Mouse (Mus musculus) neural tube, embryonic 15.5 days (tissue): ENCODE measurements around the gene Abhd4. TPM values are rescaled to one million over a fixed set of nuclear protein-coding genes. Genes with fewer than 3 reads are reported as not detected.

ENCODE experiments used
- ATAC-seq: fragments of 200-750 bp; cut with Nextera tagmentation; 2 replicates; pipeline ENCODE4 v1.8.0; 2017; ENCODE audit warnings: mild to moderate bottlenecking, moderate TSS enrichment, moderate library complexity; ENCODE audit not compliant: low FRiP score
- H3K27ac ChIP-seq: fragments of 300-500 bp; sonication (generic); replicated peaks from 2 replicates; pipeline ENCODE4 v1.5.1; 2015; ENCODE audit warnings: mild to moderate bottlenecking, inconsistent platforms
- H3K27me3 ChIP-seq: fragments of 300-500 bp; sonication (generic); replicated peaks from 2 replicates; pipeline ENCODE4 v1.6.1; 2015; ENCODE audit warnings: inconsistent platforms
- H3K36me3 ChIP-seq: fragments of 300-500 bp; sonication (generic); 2 replicates; pipeline ENCODE4 v1.6.1; 2015; ENCODE audit warnings: inconsistent platforms
- H3K4me1 ChIP-seq: fragments of 300-500 bp; sonication (generic); 2 replicates; pipeline ENCODE4 v1.6.1; 2015; ENCODE audit warnings: inconsistent platforms
- H3K4me2 ChIP-seq: fragments of 300-500 bp; sonication (generic); 2 replicates; pipeline ENCODE4 v1.6.1; 2015; ENCODE audit warnings: inconsistent platforms, mild to moderate bottlenecking, moderate library complexity
- H3K4me3 ChIP-seq: fragments of 300-500 bp; sonication (generic); replicated peaks from 2 replicates; pipeline ENCODE4 v1.5.1; 2015; ENCODE audit warnings: mild to moderate bottlenecking, inconsistent platforms
- H3K9ac ChIP-seq: fragments of 300-500 bp; sonication (generic); replicated peaks from 2 replicates; pipeline ENCODE4 v1.6.1; 2015; ENCODE audit warnings: mild to moderate bottlenecking, inconsistent platforms
- H3K9me3 ChIP-seq: fragments of 300-500 bp; sonication (generic); replicated peaks from 2 replicates; pipeline ENCODE4 v1.6.1; 2016; ENCODE audit warnings: inconsistent platforms
- WGBS: fragments of 180-500 bp; shearing (Covaris S2); methylation state at CpG from one replicate; pipeline ENCODE4 v1.1.7; 2015; ENCODE audit warnings: mixed read lengths; 5-methylcytosine and 5-hydroxymethylcytosine counted together
- polyA plus RNA-seq: library from polyadenylated mRNA; unstranded; fragments of >200 nt; fragmentation: Nextera tagmentation; extraction: Ambion mirVana; gene quantifications from 2 replicates; pipeline ENCODE4 v1.2.1, GENCODE M21; 2015

Gene Abhd4
- polyA plus RNA-seq, 1 experiment from 2014 or later, result 54.0 TPM

- no peak overlapping the region for H3K27ac ChIP-seq
- H3K4me2 ChIP-seq, result peak overlapping the region; percentile 23
- H3K27me3 ChIP-seq, result no peaks in the 10 kb centered on the region
- no peak for ATAC-seq
- H3K9ac ChIP-seq, result no peak overlapping the region
- peaks cover 64% of the 10 kb centered on the region for H3K4me1 ChIP-seq
- peaks cover 12% of the 10 kb centered on the region for H3K36me3 ChIP-seq
- H3K9me3 ChIP-seq, result no peaks in the 10 kb centered on the region
- no peak overlapping the region for H3K4me3 ChIP-seq
- 28% methylated on average over 4 of the region's 4 CpGs for WGBS
These were observed 3.9 kb upstream of the Abhd4 start for GRCm38 (mm10) chr14:54250122-54250521.

GRCm38 (mm10) chr14:54254670-54255202, 748 bp downstream of the Abhd4 start:
- H3K9me3 ChIP-seq, result no peaks in the 10 kb centered on the region
- peaks cover 56% of the 10 kb centered on the region for H3K4me1 ChIP-seq
- 72% methylated on average over 12 of the region's 12 CpGs for WGBS
- ATAC-seq, result no peak
- peak overlapping the region; percentile 66 for H3K4me2 ChIP-seq
- no peaks in the 10 kb centered on the region for H3K36me3 ChIP-seq
- H3K4me3 ChIP-seq, result peak overlapping the region; percentile 79
- no peaks in the 10 kb centered on the region for H3K27me3 ChIP-seq
- H3K27ac ChIP-seq, result no peak overlapping the region
- H3K9ac ChIP-seq, result peak overlapping the region; percentile 77

DNA sequence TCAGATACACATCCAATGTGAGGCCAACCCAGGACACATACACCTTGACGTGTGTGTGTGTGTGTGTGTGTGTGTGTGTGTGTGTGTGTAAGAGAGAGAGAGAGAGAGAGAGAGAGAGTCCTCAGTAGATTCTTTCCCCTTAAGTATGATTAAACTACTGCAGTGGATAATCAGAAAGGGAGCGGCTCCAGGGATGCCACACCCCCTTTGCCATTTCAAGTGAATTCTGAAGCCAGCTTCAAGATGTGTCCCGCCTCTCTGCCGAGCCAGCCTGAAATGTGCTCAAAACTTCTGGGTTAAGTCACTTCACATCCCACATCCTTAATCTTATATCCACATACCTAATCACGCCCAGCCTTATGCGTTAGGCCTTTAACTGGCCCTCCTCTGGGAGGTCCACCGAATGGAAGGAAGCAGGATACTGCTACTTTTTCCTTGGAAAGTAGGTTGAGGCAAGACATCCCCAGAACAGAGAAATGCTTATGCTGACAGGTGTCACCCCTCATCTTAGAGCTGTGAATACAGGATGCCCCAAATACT, 4.2 kb downstream of the Abhd4 start:
- Histone ChIP-seq H3K27me3 (no peaks in the 10 kb centered on the region), H3K9me3 (no peaks in the 10 kb centered on the region), H3K36me3 (peaks cover 8% of the 10 kb centered on the region; the same call in 1 of the 2 replicates), H3K9ac (no peak overlapping the region), H3K27ac (no peak overlapping the region), H3K4me1 (peaks cover 33% of the 10 kb centered on the region), H3K4me3 (no peak overlapping the region; the same call in 1 of the 2 replicates), H3K4me2 (peak overlapping the region; percentile 85)
- no peak for ATAC-seq
- WGBS, result 71% methylated on average over 7 of the region's 7 CpGs

DNA sequence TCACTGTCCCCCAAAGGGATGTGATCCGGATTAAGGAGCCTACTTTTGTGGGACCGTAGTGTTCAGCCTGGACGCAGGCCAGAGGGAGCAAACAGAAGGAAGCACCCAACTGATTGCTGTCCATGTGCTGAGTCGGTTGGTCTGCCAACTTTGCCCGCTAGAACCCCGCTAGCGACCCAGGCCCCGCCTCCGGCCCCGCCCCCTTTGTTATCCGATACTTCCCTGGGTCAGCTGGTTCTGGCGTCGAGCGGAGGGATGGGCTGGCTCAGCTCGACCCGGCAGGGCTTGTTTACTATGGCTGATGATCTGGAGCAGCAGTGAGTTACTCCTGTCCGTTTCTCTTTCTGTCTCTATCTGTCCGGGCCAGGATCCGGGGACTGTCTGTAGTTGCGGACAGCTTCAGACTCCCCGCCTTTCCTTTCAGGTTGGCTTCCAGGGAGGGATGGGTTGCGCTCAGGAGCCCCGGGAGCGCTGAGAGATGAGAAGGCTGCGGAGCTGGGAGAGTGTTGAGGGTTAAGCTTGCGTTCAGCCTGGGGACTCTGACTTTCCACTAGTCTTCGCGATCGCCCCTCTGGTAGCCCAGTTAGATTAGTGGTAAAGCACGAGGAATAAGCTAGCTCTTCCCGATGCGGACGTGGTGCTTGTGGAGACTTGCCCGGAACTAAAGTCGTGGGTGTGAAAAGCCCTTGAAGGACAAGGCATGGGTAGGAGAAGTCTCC, 5.2 kb downstream of the Abhd4 start:
- H3K27me3 ChIP-seq, result no peaks in the 10 kb centered on the region
- peak; percentile 92 for ATAC-seq
- H3K27ac ChIP-seq, result peak overlapping the region; percentile 75
- peaks cover 14% of the 10 kb centered on the region for H3K36me3 ChIP-seq
- H3K4me2 ChIP-seq, result peak overlapping the region; percentile 85
- peak overlapping the region; percentile 62 for H3K4me3 ChIP-seq
- WGBS, result under 1% methylated on average over 35 of the region's 35 CpGs
- H3K4me1 ChIP-seq, result peaks cover 30% of the 10 kb centered on the region
- no peaks in the 10 kb centered on the region for H3K9me3 ChIP-seq
- H3K9ac ChIP-seq, result peak overlapping the region; percentile 66

- H3K9ac ChIP-seq, result peak overlapping the region; percentile 66
- no peak for ATAC-seq
- H3K4me1 ChIP-seq, result peaks cover 24% of the 10 kb centered on the region
- peaks cover 16% of the 10 kb centered on the region for H3K36me3 ChIP-seq
- H3K9me3 ChIP-seq, result no peaks in the 10 kb centered on the region
- 23% methylated on average over 8 of the region's 8 CpGs for WGBS
- H3K27ac ChIP-seq, result peak overlapping the region; percentile 75
- H3K27me3 ChIP-seq, result no peaks in the 10 kb centered on the region
- peak overlapping the region; percentile 85 for H3K4me2 ChIP-seq
- H3K4me3 ChIP-seq, result peak overlapping the region; percentile 62
These were observed 5.7 kb downstream of the Abhd4 start for GRCm38 (mm10) chr14:54259722-54260085.

- H3K27ac ChIP-seq, result no peak overlapping the region
- H3K9me3 ChIP-seq, result no peaks in the 10 kb centered on the region
- peak overlapping the region; percentile 85 for H3K4me2 ChIP-seq
- no peaks in the 10 kb centered on the region for H3K27me3 ChIP-seq
- no peak overlapping the region for H3K9ac ChIP-seq
- WGBS, result 63% methylated on average over 2 of the region's 2 CpGs
- no peak for ATAC-seq
- H3K36me3 ChIP-seq, result peaks cover 16% of the 10 kb centered on the region
- H3K4me1 ChIP-seq, result peaks cover 20% of the 10 kb centered on the region
- peak overlapping the region; percentile 62 for H3K4me3 ChIP-seq
These were observed 6.2 kb downstream of the Abhd4 start for GRCm38 (mm10) chr14:54260196-54260595.

GRCm38 (mm10) chr14:54261386-54261785, 7.4 kb downstream of the Abhd4 start:
- WGBS, result 92% methylated on average over 2 of the region's 2 CpGs
- no peak overlapping the region for H3K4me3 ChIP-seq
- peaks cover 16% of the 10 kb centered on the region for H3K36me3 ChIP-seq
- no peak overlapping the region for H3K27ac ChIP-seq
- H3K9ac ChIP-seq, result no peak overlapping the region
- ATAC-seq, result no peak
- H3K4me1 ChIP-seq, result peaks cover 20% of the 10 kb centered on the region
- no peak overlapping the region for H3K4me2 ChIP-seq
- no peaks in the 10 kb centered on the region for H3K27me3 ChIP-seq
- no peaks in the 10 kb centered on the region for H3K9me3 ChIP-seq

GRCm38 (mm10) chr14:54262622-54263021, 8.6 kb downstream of the Abhd4 start:
- Histone ChIP-seq H3K36me3 (peaks cover 23% of the 10 kb centered on the region), H3K4me2 (no peak overlapping the region), H3K4me1 (peaks cover 20% of the 10 kb centered on the region), H3K27ac (no peak overlapping the region), H3K27me3 (no peaks in the 10 kb centered on the region), H3K9ac (no peak overlapping the region), H3K4me3 (no peak overlapping the region), H3K9me3 (no peaks in the 10 kb centered on the region)
- WGBS, result 92% methylated on average over 8 of the region's 8 CpGs
- no peak for ATAC-seq

DNA sequence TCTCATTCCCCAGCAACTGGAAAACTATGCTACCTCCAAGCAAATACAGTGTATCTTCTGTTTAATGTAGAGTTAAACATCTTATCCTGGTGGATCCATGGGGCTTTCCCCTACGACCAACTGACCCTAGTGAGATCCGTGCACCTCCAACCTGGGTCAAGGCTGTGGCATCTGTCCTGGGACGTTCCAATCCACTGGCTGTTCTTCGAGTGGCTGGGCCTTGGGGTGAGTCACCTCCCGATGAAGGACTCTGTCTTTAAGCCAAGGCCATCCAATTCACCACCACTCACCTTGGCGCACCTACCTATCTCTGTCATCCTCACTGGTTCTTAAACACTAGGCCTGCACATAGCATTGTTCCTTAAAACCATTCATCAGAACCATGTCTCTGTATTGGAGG, 9.1 kb downstream of the Abhd4 start:
- H3K27me3 ChIP-seq, result no peaks in the 10 kb centered on the region
- H3K4me2 ChIP-seq, result no peak overlapping the region
- no peak for ATAC-seq
- no peak overlapping the region for H3K4me3 ChIP-seq
- peaks cover 27% of the 10 kb centered on the region for H3K36me3 ChIP-seq
- peaks cover 20% of the 10 kb centered on the region for H3K4me1 ChIP-seq
- H3K9me3 ChIP-seq, result no peaks in the 10 kb centered on the region
- WGBS, result 94% methylated on average over 6 of the region's 6 CpGs
- H3K27ac ChIP-seq, result no peak overlapping the region
- no peak overlapping the region for H3K9ac ChIP-seq

GRCm38 (mm10) chr14:54264231-54264630, 10.2 kb downstream of the Abhd4 start:
- no peak for ATAC-seq
- H3K4me3 ChIP-seq, result no peak overlapping the region
- no peak overlapping the region for H3K9ac ChIP-seq
- no peaks in the 10 kb centered on the region for H3K27me3 ChIP-seq
- H3K4me2 ChIP-seq, result no peak overlapping the region
- H3K9me3 ChIP-seq, result no peaks in the 10 kb centered on the region
- no peak overlapping the region for H3K27ac ChIP-seq
- 95% methylated on average over 7 of the region's 7 CpGs for WGBS
- peaks cover 12% of the 10 kb centered on the region for H3K4me1 ChIP-seq
- H3K36me3 ChIP-seq, result peaks cover 28% of the 10 kb centered on the region

DNA sequence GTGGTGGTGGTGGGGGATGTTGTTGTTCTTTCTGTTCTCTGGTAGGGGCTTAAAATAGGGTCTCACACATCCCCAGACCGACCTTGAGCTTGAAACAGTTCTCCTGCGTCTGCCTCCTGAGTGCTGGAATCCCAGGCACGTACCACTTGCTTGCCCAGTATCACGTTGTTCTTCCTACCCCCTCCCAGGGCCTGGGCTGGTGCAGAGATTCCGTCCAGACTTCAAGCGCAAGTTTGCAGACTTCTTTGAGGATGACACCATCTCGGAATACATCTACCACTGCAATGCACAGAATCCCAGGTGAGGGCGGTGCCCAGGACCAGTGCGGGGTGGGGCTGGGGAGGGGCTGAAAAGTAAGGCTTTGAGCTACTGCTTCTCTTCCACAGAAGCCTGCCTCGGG, 11.1 kb downstream of the Abhd4 start:
- Histone ChIP-seq H3K4me1 (peaks cover 4% of the 10 kb centered on the region), H3K9ac (no peak overlapping the region), H3K27me3 (no peaks in the 10 kb centered on the region), H3K4me2 (no peak overlapping the region), H3K27ac (no peak overlapping the region), H3K9me3 (no peaks in the 10 kb centered on the region), H3K36me3 (peaks cover 28% of the 10 kb centered on the region), H3K4me3 (no peak overlapping the region)
- no peak for ATAC-seq
- WGBS, result 67% methylated on average over 10 of the region's 10 CpGs

DNA sequence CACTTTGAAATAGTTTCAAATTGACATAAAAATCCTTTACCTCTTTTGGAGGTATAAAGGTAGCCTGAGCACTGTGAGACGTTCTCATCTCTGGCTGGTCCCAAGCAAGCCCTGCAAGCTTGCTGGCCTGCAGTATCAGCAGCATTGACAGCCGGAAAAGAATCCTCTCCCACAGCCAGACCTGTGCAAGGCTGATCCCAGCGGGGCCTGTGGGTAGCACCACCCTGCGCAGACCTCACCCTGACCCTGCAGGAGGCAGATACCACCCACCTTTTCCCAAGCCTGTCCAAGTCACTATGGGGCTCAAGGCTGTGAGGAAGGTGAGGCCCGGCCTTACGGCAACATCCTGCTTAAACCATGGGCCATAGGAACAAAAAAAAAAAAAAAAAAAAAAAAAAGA, 12.0 kb downstream of the Abhd4 start:
- Histone ChIP-seq H3K27me3 (no peaks in the 10 kb centered on the region), H3K4me2 (no peak overlapping the region), H3K4me1 (no peaks in the 10 kb centered on the region), H3K4me3 (no peak overlapping the region), H3K27ac (no peak overlapping the region), H3K36me3 (peaks cover 28% of the 10 kb centered on the region), H3K9me3 (no peaks in the 10 kb centered on the region), H3K9ac (no peak overlapping the region)
- WGBS, result 77% methylated on average over 6 of the region's 6 CpGs
- no peak for ATAC-seq
